ENCODE assay signal across 8 mouse cellular contexts in the genomic region with DNA sequence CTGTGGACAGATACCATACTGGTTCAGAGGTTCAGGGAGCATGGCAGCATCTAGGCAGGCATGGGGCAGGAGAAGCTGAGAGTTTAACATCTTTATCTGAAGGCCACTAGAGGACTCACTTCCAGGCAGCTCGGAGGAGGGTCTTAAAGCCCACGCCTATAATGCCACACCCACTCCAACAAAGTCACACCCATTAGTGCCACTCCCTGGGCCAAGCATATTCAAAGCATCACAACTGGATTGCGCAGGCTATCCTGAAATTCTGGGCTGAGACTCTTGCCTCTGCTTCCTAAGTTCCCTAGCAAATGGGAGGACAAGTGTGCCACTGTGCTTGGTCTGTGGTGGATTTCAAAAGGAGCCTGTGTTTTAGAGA. TPM values are rescaled to one million over a fixed set of nuclear protein-coding genes. Genes with fewer than 3 reads are reported as not detected.
A peak's percentile ranks its signal among the peaks of the same experiment; 100 is the strongest.
DNase-seq lines count a peak whose midpoint lies in the region; ATAC-seq and TF ChIP-seq lines count a peak whose summit lies in the region.

No protein-coding gene starts in this region.

- peaks cover 29% of the 10 kb centered on the region for H3K4me1 ChIP-seq in embryonic facial prominence, embryonic 10.5 days
- peaks cover 19% of the 10 kb centered on the region for H3K4me1 ChIP-seq in lung, embryonic 14.5 days (ENCODE audit: insufficient read depth)

- peak overlapping the region; percentile 50; the same call in 1 of the 2 replicates for H3K9ac ChIP-seq in lung, embryonic 14.5 days

- intact Hi-C loops in heart, postnatal 36 days (cut with DNase I), result loop anchor here (2.0 kb wide), 1 partner anchor 28 kb away; no protein-coding TSS in a partner anchor

- 0 out of 2 replicates have a peak, but pooled peaks cover 4% of the 10 kb centered on the region for H3K36me3 ChIP-seq in embryonic facial prominence, embryonic 10.5 days (replicated peaks)
- H3K36me3 ChIP-seq in lung, embryonic 14.5 days (ENCODE audit: insufficient read depth), result no peaks in the 10 kb centered on the region
- H3K36me3 ChIP-seq in splenic B cell, adult 2 months (ENCODE audit: control insufficient read depth, insufficient read depth, low read length, poor library complexity, severe bottlenecking), result no peaks in the 10 kb centered on the region

- peak; percentile 48 for DNase-seq in kidney, postnatal 10 days
- DNase-seq in kidney, postnatal 25 days, result no peak
- peak; percentile 58 for DNase-seq in embryonic facial prominence, embryonic 10.5 days (ENCODE audit: low spot score)
- peak; percentile 26 to 36 for DNase-seq in heart, postnatal 36 days
- DNase-seq in lung, embryonic 14.5 days, result peak; percentile 84
- DNase-seq in splenic B cell, adult 2 months (ENCODE audit: low read depth, low spot score), result peak; percentile 42
- no peak for DNase-seq in gastrocnemius, adult 8-10 months (ENCODE audit: low spot score in 2 of 2)
- no peak for DNase-seq in frontal cortex, postnatal 25 days (ENCODE audit: low spot score in 2 of 2)

- peak overlapping the region; percentile 46 for H3K4me3 ChIP-seq in embryonic facial prominence, embryonic 10.5 days
- H3K4me3 ChIP-seq in lung, embryonic 14.5 days (ENCODE audit: low read depth, low read length), result peak overlapping the region; percentile 32; the same call in 1 of the 2 replicates

- peak; percentile 63 for TF ChIP-seq CTCF in lung, embryonic 14.5 days (IDR thresholded peaks at IDR 0.05; ENCODE audit: low read depth)

- ATAC-seq in lung, embryonic 14.5 days (ENCODE audit: insufficient read depth), result peak; percentile 77

- H3K27me3 ChIP-seq in embryonic facial prominence, embryonic 10.5 days (replicated peaks; ENCODE audit: low read depth, poor library complexity, severe bottlenecking), result peaks cover 16% of the 10 kb centered on the region
- no peaks in the 10 kb centered on the region; the same call in 1 of the 2 replicates for H3K27me3 ChIP-seq in lung, embryonic 14.5 days (ENCODE audit: insufficient read depth, low read length)
- H3K27me3 ChIP-seq in splenic B cell, adult 2 months (ENCODE audit: control insufficient read depth, insufficient read depth, low read length, poor library complexity, severe bottlenecking), result no peaks in the 10 kb centered on the region

- H3K4me2 ChIP-seq in lung, embryonic 14.5 days, result peak overlapping the region; percentile 61

- H3K9me3 ChIP-seq in embryonic facial prominence, embryonic 10.5 days, result no peaks in the 10 kb centered on the region
- no peaks in the 10 kb centered on the region for H3K9me3 ChIP-seq in lung, embryonic 14.5 days (ENCODE audit: low read depth, low read length)

- WGBS in embryonic facial prominence, embryonic 10.5 days, result 6% methylated on average over 3 of the region's 3 CpGs
- 5% methylated on average over 3 of the region's 3 CpGs for WGBS in lung, embryonic 14.5 days

- H3K27ac ChIP-seq in embryonic facial prominence, embryonic 10.5 days (replicated peaks), result peak overlapping the region; percentile 83
- H3K27ac ChIP-seq in lung, embryonic 14.5 days (ENCODE audit: low read depth), result peak overlapping the region; percentile 95

RNA-seq across cellular contexts. Expression of a gene that starts 7.2 kb away (rescaled TPM):
- 51.8 and 55.5 TPM in 2 replicates for polyA plus RNA-seq in embryonic facial prominence, embryonic 10.5 days (2016; fragmentation: Nextera tagmentation; extraction: Ambion mirVana)
- total RNA-seq in heart, postnatal 36 days (2021), result 10 to 100 TPM; 58.7 to 59.1 TPM
- polyA plus RNA-seq in lung, embryonic 14.5 days (2014; fragmentation: Nextera tagmentation; extraction: Ambion mirVana), result 50.3 and 55.8 TPM in 2 replicates
- total RNA-seq in gastrocnemius, adult 8-10 months (2022), result 10 to 100 TPM; 13.8 to 15.9 (median 15.1) TPM

RNA-seq across cellular contexts. Expression of a gene that starts 26.5 kb away (rescaled TPM):
- polyA plus RNA-seq in embryonic facial prominence, embryonic 10.5 days (2016; fragmentation: Nextera tagmentation; extraction: Ambion mirVana), result 0.11 and 1.0 TPM in 2 replicates
- not detected for total RNA-seq in heart, postnatal 36 days (2021)
- polyA plus RNA-seq in lung, embryonic 14.5 days (2014; fragmentation: Nextera tagmentation; extraction: Ambion mirVana), result 0.18 TPM in 1 of 2 replicates, not detected in the other
- total RNA-seq in gastrocnemius, adult 8-10 months (2022), result not detected

RNA-seq across cellular contexts. Expression of a gene that starts 33.0 kb away (rescaled TPM):
- polyA plus RNA-seq in embryonic facial prominence, embryonic 10.5 days (2016; fragmentation: Nextera tagmentation; extraction: Ambion mirVana), result 7.5 and 10.3 TPM in 2 replicates
- total RNA-seq in heart, postnatal 36 days (2021), result 1 to 10 TPM; 1.8 to 2.7 TPM
- 11.5 and 11.6 TPM in 2 replicates for polyA plus RNA-seq in lung, embryonic 14.5 days (2014; fragmentation: Nextera tagmentation; extraction: Ambion mirVana)
- under 1 TPM; 0.11 to 0.48 (median 0.28) TPM for total RNA-seq in gastrocnemius, adult 8-10 months (2022)

Comparison
In these comparisons a context has a peak if more than half of its experiments do, and no peak if none do; other contexts are left out.
1. DNase-seq: peak in kidney, postnatal 10 days (single experiment), embryonic facial prominence, embryonic 10.5 days (single experiment), heart, postnatal 36 days (2 of 2), lung, embryonic 14.5 days (single experiment) and splenic B cell, adult 2 months (single experiment); none in kidney, postnatal 25 days (0 of 2), gastrocnemius, adult 8-10 months (0 of 2) and frontal cortex, postnatal 25 days (0 of 2).